Mouse (Mus musculus) layer of hippocampus, postnatal 10 days (tissue): ENCODE measurements around the gene Chga. TPM values are rescaled to one million over a fixed set of nuclear protein-coding genes. Genes with fewer than 3 reads are reported as not detected.

Experiments used
- DNase-seq, 2 experiments: peaks; one replicate each; pipeline ENCODE4 v3.0.0; 2021; ENCODE audit warnings: low spot score in 2 of 2
- total RNA-seq, 2 experiments: library from RNA; stranded (reverse); gene quantifications; 2 replicates each; pipeline ENCODE4 v1.2.3; 2021

Chga gene
- total RNA-seq, 2 experiments from 2014 or later: 150 to 152 TPM

GRCm38 (mm10) chr12:102555850-102556249, 1.1 kb downstream of the Chga start:
- DNase-seq: no peak

- no peak for DNase-seq
These were observed 2.6 kb downstream of the Chga start for GRCm38 (mm10) chr12:102557372-102557771.

GRCm38 (mm10) chr12:102565086-102565485, 10.3 kb downstream of the Chga start:
- DNase-seq: no peak

DNA sequence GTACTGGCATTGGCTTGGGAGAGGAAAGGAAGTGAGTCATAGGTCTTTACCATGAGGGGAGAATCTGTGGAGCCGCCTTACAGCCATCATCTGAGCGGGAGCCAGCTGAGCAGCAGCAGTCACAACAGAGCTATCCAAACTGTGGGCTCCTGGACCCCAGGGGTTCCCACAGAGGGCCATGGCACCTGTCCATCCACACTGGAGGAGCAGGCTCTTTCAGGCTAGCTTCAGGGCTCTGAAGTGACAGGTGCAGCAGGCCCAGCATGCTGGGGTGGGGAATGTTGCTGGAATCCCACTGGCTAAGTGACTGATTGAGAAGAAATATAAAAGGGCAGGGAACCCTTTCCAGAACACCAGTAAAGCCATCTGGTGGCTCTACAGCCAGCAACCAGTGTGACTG, 12.2 kb downstream of the Chga start:
- DNase-seq: no peak

DNA sequence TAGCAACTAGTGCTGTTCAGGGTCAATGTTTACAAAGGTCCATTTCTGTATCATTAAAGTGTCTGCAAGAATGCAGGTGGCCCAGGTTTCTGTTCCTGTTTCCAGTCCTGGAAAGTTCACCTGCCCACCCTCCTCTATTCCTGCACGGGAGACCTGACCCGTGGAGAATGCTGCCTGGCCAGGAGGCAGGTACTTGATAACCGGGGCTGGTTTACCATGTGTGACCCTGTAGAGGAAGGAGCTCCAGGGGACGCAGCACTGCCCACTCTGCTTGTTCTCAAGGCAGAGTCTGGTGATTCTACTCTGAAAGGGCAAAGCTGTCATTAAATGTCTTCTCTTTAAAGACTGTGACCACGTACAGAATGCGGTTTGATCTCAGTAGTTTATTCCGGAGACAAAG, 13.4 kb downstream of the Chga start:
- no peak for DNase-seq

DNA sequence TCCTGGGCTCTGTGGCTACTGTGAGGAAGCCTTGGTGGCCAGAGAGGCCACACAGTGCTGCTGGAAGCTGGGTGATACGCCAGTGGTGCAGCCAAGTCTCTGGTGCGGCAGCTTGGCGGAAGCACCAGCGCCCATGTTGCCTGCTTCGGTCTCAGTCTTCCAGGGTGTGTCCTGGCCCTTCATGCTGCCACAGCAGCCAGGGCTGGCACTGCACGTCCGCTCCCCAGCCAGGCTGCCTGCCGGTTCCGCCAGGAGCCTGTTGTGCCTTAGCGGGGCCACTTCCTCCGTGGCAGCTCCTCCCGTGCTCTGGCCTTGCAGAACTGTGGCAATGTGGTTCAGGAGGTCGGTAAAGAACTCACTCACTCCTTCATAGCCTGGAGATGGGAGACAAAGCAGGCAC, 15.3 kb downstream of the Chga start:
- no peak for DNase-seq

GRCm38 (mm10) chr12:102570734-102571133, 16.0 kb downstream of the Chga start:
- DNase-seq: no peak

GRCm38 (mm10) chr12:102571666-102572065, 16.9 kb downstream of the Chga start:
- DNase-seq: no peak

- DNase-seq: no peak
These were observed 18.3 kb downstream of the Chga start for GRCm38 (mm10) chr12:102573036-102573435.

DNA sequence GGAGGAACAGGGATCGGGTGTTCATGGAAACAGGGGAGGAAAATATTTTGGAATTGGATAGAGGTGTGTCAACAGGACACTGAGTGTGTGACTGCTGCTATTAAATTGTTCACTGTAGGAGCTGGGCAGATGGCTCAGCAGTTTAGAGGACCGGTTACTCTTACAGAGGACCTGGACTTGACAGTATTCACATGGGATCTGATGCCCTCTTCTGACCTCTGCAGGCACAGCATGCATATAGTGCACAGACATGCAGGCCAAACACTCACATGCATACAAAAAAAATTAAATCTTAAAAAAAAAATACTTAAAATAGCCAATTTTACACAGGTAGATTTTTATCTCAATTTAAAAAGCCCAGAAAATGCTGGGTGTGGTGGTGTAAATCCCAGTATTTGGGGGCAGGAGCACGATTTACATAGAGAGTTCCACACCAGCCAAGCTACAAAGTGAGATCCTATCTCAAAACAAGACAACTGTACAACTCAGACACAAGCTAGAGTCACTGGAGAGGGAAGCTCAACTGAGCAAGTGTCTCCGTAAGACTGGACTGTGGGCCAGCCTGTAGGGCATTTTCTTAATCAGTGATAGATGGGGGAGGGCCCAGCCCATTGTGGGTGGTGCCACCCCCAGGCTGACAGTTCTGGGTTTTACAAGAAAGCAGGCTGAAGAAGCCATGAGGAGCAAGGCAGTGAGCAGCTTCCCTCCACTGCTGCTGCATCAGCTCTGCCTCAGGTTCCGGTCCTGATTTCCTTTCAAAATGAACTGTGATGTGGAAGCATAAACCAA, 21.0 kb downstream of the Chga start:
- no peak for DNase-seq

- no peak for DNase-seq
These were observed 22.1 kb downstream of the Chga start for GRCm38 (mm10) chr12:102576659-102577398.

GRCm38 (mm10) chr12:102579041-102579440, 24.3 kb downstream of the Chga start:
- DNase-seq: peak; percentile 87 to 88

- no peak for DNase-seq
These were observed 26.9 kb downstream of the Chga start for GRCm38 (mm10) chr12:102581579-102582196.

GRCm38 (mm10) chr12:102582441-102582840, 27.7 kb downstream of the Chga start:
- no peak for DNase-seq

DNA sequence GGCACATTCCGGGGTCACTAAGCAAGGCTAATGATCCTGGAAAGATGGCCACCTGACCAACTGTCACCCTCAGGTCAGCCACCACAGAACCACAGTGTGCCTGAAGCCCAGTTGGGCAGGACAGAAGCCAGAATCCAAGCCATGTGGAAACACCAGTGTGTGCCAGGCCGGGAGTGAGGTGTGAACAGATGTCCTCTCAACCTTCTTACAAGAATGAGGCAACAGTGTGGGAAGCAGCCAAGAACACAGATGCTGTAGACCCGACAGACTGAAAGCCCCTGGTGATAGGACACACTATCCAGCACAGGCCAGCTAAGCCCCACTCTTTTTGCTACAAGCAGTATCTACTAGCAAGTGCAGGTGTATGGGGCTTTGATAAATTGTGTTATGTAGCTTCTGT, 30.6 kb downstream of the Chga start:
- DNase-seq: peak; percentile 39 to 42

DNA sequence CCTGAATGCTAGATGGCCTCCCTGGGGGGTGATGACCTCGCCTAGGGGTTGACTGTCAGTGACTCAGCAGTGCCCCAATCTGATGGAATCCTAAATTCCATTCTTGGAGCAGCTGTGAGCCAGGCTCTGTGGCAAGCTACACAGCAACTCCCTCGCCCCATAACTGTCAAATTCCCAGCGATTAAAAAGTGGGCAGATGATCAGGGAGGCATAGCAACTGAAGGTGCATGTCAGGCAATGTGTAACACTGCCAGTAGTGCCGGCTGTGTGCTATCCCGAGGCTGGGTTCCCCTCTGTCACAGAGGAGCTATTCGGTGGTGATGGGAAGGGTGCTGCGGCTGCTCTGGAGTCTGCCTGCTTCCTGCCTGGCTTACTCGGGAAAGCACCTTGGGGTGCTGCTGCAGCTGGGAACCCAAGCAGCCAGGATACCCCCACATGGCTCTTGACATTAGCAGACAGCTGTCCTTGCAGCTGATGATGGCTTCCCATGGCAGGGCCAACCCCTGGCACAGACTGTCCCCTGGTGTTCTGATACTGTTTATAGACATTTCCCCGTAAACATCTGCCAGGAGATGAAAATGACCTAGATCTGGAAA, 31.6 kb downstream of the Chga start:
- DNase-seq: peak; percentile 54 to 56

DNA sequence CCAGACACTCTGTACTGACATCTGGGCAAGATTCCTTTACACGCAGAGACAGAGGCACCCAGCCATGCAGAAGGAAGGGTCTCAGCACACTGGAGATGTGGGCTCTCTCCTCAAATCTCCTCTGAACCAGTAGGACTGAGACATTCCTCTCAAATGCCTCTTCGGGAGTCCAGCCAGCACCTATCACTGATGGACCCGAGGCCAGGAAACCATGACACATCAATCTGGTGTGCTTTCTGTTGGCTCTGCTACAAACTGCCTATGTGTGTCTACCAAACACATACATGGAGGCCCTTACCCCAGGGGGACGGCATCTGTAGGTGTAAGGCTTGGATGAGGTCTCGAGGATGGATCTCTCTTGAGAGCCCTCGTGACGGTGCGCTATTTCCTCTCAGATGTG, 32.3 kb downstream of the Chga start:
- DNase-seq: no peak

DNA sequence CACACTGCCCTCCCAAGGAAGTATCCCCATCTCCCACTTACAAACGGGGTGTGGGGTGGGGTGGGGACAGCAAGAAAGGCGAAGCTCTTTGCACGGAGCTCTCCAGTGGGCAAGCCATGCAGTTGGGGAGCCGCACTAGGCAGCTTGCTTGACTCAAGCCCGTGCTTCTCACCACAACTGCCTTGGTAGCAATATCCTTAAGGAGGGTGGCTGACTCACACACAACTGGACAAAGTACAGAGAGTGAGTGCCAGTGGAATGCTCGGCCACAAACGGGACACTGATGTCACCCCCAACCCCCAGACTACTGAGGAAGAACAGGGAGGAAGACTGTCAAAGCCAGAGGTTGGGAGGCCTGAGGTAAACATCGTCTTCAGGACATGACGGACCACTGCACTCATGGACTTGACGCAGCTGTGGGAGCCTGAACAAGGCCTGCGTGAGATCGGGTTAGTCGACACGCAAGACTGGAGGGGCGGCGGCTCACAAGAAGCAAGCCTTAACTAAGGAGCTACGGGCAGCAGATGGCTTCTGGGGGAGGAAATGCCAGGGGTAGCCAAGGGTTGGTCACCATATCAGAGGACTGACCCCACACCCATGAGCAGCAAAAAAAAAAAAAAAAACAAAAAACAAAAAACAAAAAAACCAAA, 36.1 kb downstream of the Chga start:
- no peak for DNase-seq

- DNase-seq: no peak
These were observed 38.9 kb downstream of the Chga start for GRCm38 (mm10) chr12:102593699-102594098.

GRCm38 (mm10) chr12:102594627-102595026, 39.9 kb downstream of the Chga start:
- DNase-seq: no peak

GRCm38 (mm10) chr12:102596410-102596809, 41.6 kb downstream of the Chga start:
- no peak for DNase-seq
